Mouse (Mus musculus): ENCODE results near the gene Zfp711. TPM values are rescaled to one million over a fixed set of nuclear protein-coding genes. Genes with fewer than 3 reads are reported as not detected.

Zfp711 gene
- total RNA-seq, 1 experiment: 0.94 TPM

DNA sequence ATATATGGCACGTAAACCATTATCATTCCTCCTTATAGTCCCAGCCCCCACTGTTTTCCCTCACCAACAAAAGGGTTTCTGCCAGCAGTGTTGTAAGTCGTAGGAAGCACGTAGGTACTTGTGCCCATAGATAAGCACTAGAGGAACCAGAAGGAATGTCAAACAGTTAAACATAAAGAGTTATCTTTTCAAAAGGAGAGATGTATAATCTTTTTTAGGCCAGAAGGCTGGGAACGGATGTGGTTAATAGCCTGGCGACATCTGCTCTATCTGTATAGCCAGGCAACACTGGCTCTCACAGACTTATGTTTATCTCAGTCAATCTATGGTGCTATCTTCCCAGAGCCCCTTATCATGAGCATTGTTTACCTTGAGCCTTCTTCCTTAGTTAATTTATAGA is 80.3 kb downstream of the Zfp711 start:
- TF ChIP-seq ZNF384 (IDR thresholded peaks at IDR 0.05; ENCODE audit: low read depth, low read length) (no peak), HCFC1 (IDR thresholded peaks at IDR 0.05; ENCODE audit: borderline replicate concordance, insufficient read depth, low read length) (no peak), CHD2 (IDR thresholded peaks at IDR 0.05; ENCODE audit: low read depth, low read length) (no peak), ZC3H11A (IDR thresholded peaks at IDR 0.05; ENCODE audit: borderline replicate concordance, low read depth, low read length) (no peak), MAFK (IDR thresholded peaks at IDR 0.05; ENCODE audit: insufficient read depth, low read depth, low read length) (no peak)
- no peaks in the 10 kb centered on the region for H3K4me1 ChIP-seq (ENCODE audit: control insufficient read depth in 2 of 2, insufficient read depth in 2 of 2, low read length in 2 of 2, poor library complexity in 1 of 2)
- no peak for DNase-seq (ENCODE audit: low read depth, low spot score)
- in situ Hi-C loops (cut with MboI; ENCODE audit: low sequenced_read_pairs in 2 of 2, unreplicated experiment in 2 of 2): no loop called here
- H3K4me3 ChIP-seq (ENCODE audit: insufficient read depth in 1 of 2, low read depth in 1 of 2, low read length in 2 of 2, poor library complexity in 1 of 2, severe bottlenecking in 1 of 2): no peak overlapping the region
- no peaks in the 10 kb centered on the region for H3K9me3 ChIP-seq (ENCODE audit: control insufficient read depth, insufficient read depth, low read depth, low read length)
- H3K27ac ChIP-seq (ENCODE audit: insufficient read depth, low read depth, low read length, poor library complexity, severe bottlenecking): no peak overlapping the region
- H3K36me3 ChIP-seq (ENCODE audit: control insufficient read depth, insufficient read depth, low read length, poor library complexity, severe bottlenecking): no peaks in the 10 kb centered on the region
- no peak overlapping the region for H3K9ac ChIP-seq (ENCODE audit: insufficient read depth, low read depth, low read length, poor library complexity, severe bottlenecking)

Other genes with a start within 250 kb of the Zfp711 start
- gene Satl1, start 193.7 kb upstream of the Zfp711 start, total RNA-seq (2012; rRNA removed): not detected in 2 replicates
- not detected in 2 replicates for gene 2010106E10Rik, start 105.3 kb upstream of the Zfp711 start, total RNA-seq (2012; rRNA removed)
- gene Pof1b, start 98.1 kb downstream of the Zfp711 start, total RNA-seq (2012; rRNA removed): 0.27 and 0.74 TPM in 2 replicates